Mouse (Mus musculus) MEL (cell line): ENCODE data around the gene Slc22a20. TPM values are rescaled to one million over a fixed set of nuclear protein-coding genes. Genes with fewer than 3 reads are reported as not detected.

Experiments
- DNase-seq: peaks from one replicate; pipeline ENCODE4 v3.0.0; 2011; ENCODE audit warnings: low read depth, low spot score
- H3K27ac ChIP-seq: 2 replicates; pipeline ENCODE4 v1.5.1; 2012; ENCODE audit warnings: low read depth, mild to moderate bottlenecking, control low read depth, low read length, moderate library complexity; ENCODE audit not compliant: control insufficient read depth
- H3K27me3 ChIP-seq, 2 experiments: fragments of 150-350 bp in 1 of 2; sonication (generic) in 1 of 2; 2 replicates each; pipeline ENCODE4 v1.6.1; 2012; ENCODE audit warnings: low read length in 2 of 2, mild to moderate bottlenecking in 2 of 2, improper control_type of control experiment in 1 of 2, moderate library complexity in 1 of 2; ENCODE audit not compliant: insufficient read depth in 2 of 2, control insufficient read depth in 1 of 2
- H3K36me3 ChIP-seq, 2 experiments: 2 replicates each; pipeline ENCODE4 v1.6.1; 2012 to 2014; ENCODE audit warnings: low read length in 2 of 2, improper control_type of control experiment in 1 of 2, inconsistent platforms in 1 of 2, mild to moderate bottlenecking in 1 of 2; ENCODE audit not compliant: insufficient read depth in 2 of 2, control insufficient read depth in 1 of 2
- H3K4me1 ChIP-seq, 2 experiments: fragments of 150-350 bp in 1 of 2; sonication (generic) in 1 of 2; 2 replicates each; pipeline ENCODE4 v1.6.1; 2012; ENCODE audit warnings: low read length in 2 of 2, improper control_type of control experiment in 1 of 2, mild to moderate bottlenecking in 1 of 2; ENCODE audit not compliant: insufficient read depth in 2 of 2, control insufficient read depth in 1 of 2
- H3K4me3 ChIP-seq, 2 experiments: fragments of 150-350 bp in 1 of 2; sonication (generic) in 1 of 2; 2 replicates each; pipeline ENCODE4 v1.5.1; 2012; ENCODE audit warnings: low read depth in 2 of 2, low read length in 2 of 2, mild to moderate bottlenecking in 2 of 2, moderate library complexity in 2 of 2, control low read depth in 1 of 2, improper control_type of control experiment in 1 of 2; ENCODE audit not compliant: control insufficient read depth in 1 of 2, insufficient read depth in 1 of 2
- H3K79me2 ChIP-seq: 2 replicates; pipeline ENCODE4 v1.6.1; 2012; ENCODE audit warnings: mild to moderate bottlenecking, low read length, moderate library complexity; ENCODE audit not compliant: control insufficient read depth, poor library complexity, insufficient read depth
- H3K9ac ChIP-seq: 2 replicates; pipeline ENCODE4 v1.6.1; 2012; ENCODE audit warnings: low read depth, mild to moderate bottlenecking, control low read depth, low read length, moderate library complexity; ENCODE audit not compliant: control insufficient read depth, poor library complexity, severe bottlenecking
- H3K9me3 ChIP-seq: fragments of 150-350 bp; sonication (generic); replicated peaks from 2 replicates; pipeline ENCODE4 v1.6.1; 2012; ENCODE audit warnings: mild to moderate bottlenecking, low read length, improper control_type of control experiment, moderate library complexity; ENCODE audit not compliant: insufficient read depth
- BHLHE40 ChIP-seq: IDR thresholded peaks from 2 replicates; pipeline ENCODE4 v1.6.1; 2012; ENCODE audit warnings: low read depth, mild to moderate bottlenecking, inconsistent platforms, low read length, improper control_type of control experiment, borderline replicate concordance
- CHD1 ChIP-seq: IDR thresholded peaks from 2 replicates; pipeline ENCODE4 v1.6.1; 2012; ENCODE audit warnings: low read depth, mild to moderate bottlenecking, inconsistent platforms, low read length, improper control_type of control experiment
- CHD2 ChIP-seq: IDR thresholded peaks from 2 replicates; pipeline ENCODE4 v1.6.1; 2011; ENCODE audit warnings: low read length, improper control_type of control experiment
- CTCF ChIP-seq, 3 experiments: IDR thresholded peaks in 2 of 3; conservative IDR thresholded peaks in 1 of 3; 2 replicates each; pipeline ENCODE4 v1.5.1; 2011 to 2012; ENCODE audit warnings: low read length in 3 of 3, low read depth in 2 of 3, mild to moderate bottlenecking in 2 of 3, improper control_type of control experiment in 1 of 3, inconsistent platforms in 1 of 3, mixed read lengths in 1 of 3, moderate library complexity in 1 of 3; ENCODE audit not compliant: control insufficient read depth in 1 of 3, insufficient read depth in 1 of 3, poor library complexity in 1 of 3, severe bottlenecking in 1 of 3
- E2F4 ChIP-seq: IDR thresholded peaks from 2 replicates; pipeline ENCODE4 v1.6.1; 2011; ENCODE audit warnings: low read depth, low read length, improper control_type of control experiment, borderline replicate concordance
- EP300 ChIP-seq, 2 experiments: IDR thresholded peaks; 2 replicates each; pipeline ENCODE4 v1.6.1; 2011; ENCODE audit warnings: improper control_type of control experiment in 2 of 2, low read length in 2 of 2, low read depth in 1 of 2, mild to moderate bottlenecking in 1 of 2
- ETS1 ChIP-seq: IDR thresholded peaks from 2 replicates; pipeline ENCODE4 v1.6.1; 2012; ENCODE audit warnings: low read depth, mild to moderate bottlenecking, inconsistent platforms, low read length, improper control_type of control experiment, moderate library complexity
- GABPA ChIP-seq: IDR thresholded peaks from 2 replicates; pipeline ENCODE4 v1.6.1; 2012; ENCODE audit warnings: low read depth, mild to moderate bottlenecking, inconsistent platforms, low read length, improper control_type of control experiment, moderate library complexity
- GATA1 ChIP-seq: IDR thresholded peaks from 2 replicates; pipeline ENCODE4 v1.6.1; 2011; ENCODE audit warnings: low read depth, low read length, improper control_type of control experiment
- HCFC1 ChIP-seq: IDR thresholded peaks from 2 replicates; pipeline ENCODE4 v1.6.1; 2012; ENCODE audit warnings: low read depth, mild to moderate bottlenecking, inconsistent platforms, low read length, improper control_type of control experiment, moderate library complexity
- KAT2A ChIP-seq: conservative IDR thresholded peaks from 2 replicates; pipeline ENCODE4 v1.6.1; 2012; ENCODE audit warnings: low read depth, low read length, improper control_type of control experiment, inconsistent platforms
- MAFK ChIP-seq: IDR thresholded peaks from 2 replicates; pipeline ENCODE4 v1.6.1; 2011; ENCODE audit warnings: low read depth, mild to moderate bottlenecking, low read length, improper control_type of control experiment, borderline replicate concordance
- MAX ChIP-seq: IDR thresholded peaks from 2 replicates; pipeline ENCODE4 v1.6.1; 2011; ENCODE audit warnings: low read length, improper control_type of control experiment
- MAZ ChIP-seq: IDR thresholded peaks from 2 replicates; pipeline ENCODE4 v1.6.1; 2012; ENCODE audit warnings: low read depth, mild to moderate bottlenecking, inconsistent platforms, low read length, improper control_type of control experiment
- MXI1 ChIP-seq: IDR thresholded peaks from 2 replicates; pipeline ENCODE4 v1.6.1; 2011; ENCODE audit warnings: mild to moderate bottlenecking, low read depth, low read length, improper control_type of control experiment
- MYB ChIP-seq: IDR thresholded peaks from 2 replicates; pipeline ENCODE4 v1.6.1; 2011; ENCODE audit warnings: mild to moderate bottlenecking, low read depth, low read length, improper control_type of control experiment
- MYC ChIP-seq: IDR thresholded peaks from 2 replicates; pipeline ENCODE4 v1.6.1; 2011; ENCODE audit warnings: low read depth, mild to moderate bottlenecking, low read length, improper control_type of control experiment, moderate library complexity
- NELFE ChIP-seq: IDR thresholded peaks from 2 replicates; pipeline ENCODE4 v1.6.1; 2011; ENCODE audit warnings: low read depth, low read length, improper control_type of control experiment
- NRF1 ChIP-seq: IDR thresholded peaks from 2 replicates; pipeline ENCODE4 v1.6.1; 2014; ENCODE audit warnings: low read depth, mild to moderate bottlenecking, inconsistent platforms, low read length, improper control_type of control experiment, moderate library complexity; ENCODE audit not compliant: poor library complexity, insufficient read depth, severe bottlenecking
- POLR2A ChIP-seq, 2 experiments: IDR thresholded peaks; 2 replicates each; pipeline ENCODE4 v1.6.1; 2011 to 2012; ENCODE audit warnings: low read length in 2 of 2, mild to moderate bottlenecking in 2 of 2, control low read depth in 1 of 2, improper control_type of control experiment in 1 of 2, low read depth in 1 of 2, moderate library complexity in 1 of 2; ENCODE audit not compliant: control insufficient read depth in 1 of 2, insufficient read depth in 1 of 2, poor library complexity in 1 of 2
- POLR2AphosphoS2 ChIP-seq: IDR thresholded peaks from 2 replicates; pipeline ENCODE4 v1.6.1; 2011; ENCODE audit warnings: low read length, improper control_type of control experiment
- POLR2AphosphoS5 ChIP-seq: IDR thresholded peaks from 2 replicates; pipeline ENCODE4 v1.6.1; 2012; ENCODE audit warnings: low read depth, borderline replicate concordance, mild to moderate bottlenecking, inconsistent platforms, low read length, moderate library complexity, mixed read lengths
- RAD21 ChIP-seq: IDR thresholded peaks from 2 replicates; pipeline ENCODE4 v1.6.1; 2011; ENCODE audit warnings: mild to moderate bottlenecking, low read depth, low read length, improper control_type of control experiment
- RCOR1 ChIP-seq: IDR thresholded peaks from 2 replicates; pipeline ENCODE4 v1.6.1; 2012; ENCODE audit warnings: low read depth, mild to moderate bottlenecking, inconsistent platforms, low read length, improper control_type of control experiment
- SIN3A ChIP-seq: IDR thresholded peaks from 2 replicates; pipeline ENCODE4 v1.6.1; 2012; ENCODE audit warnings: low read length, improper control_type of control experiment, inconsistent platforms
- SMC3 ChIP-seq: IDR thresholded peaks from 2 replicates; pipeline ENCODE4 v1.6.1; 2011; ENCODE audit warnings: low read depth, low read length, improper control_type of control experiment
- TAL1 ChIP-seq: IDR thresholded peaks from 2 replicates; pipeline ENCODE4 v1.6.1; 2012; ENCODE audit warnings: mild to moderate bottlenecking, inconsistent platforms, low read length, moderate library complexity, mixed read lengths
- TBP ChIP-seq: IDR thresholded peaks from 2 replicates; pipeline ENCODE4 v1.8.0; 2011; ENCODE audit warnings: low read depth, low read length, improper control_type of control experiment
- TCF12 ChIP-seq: IDR thresholded peaks from 2 replicates; pipeline ENCODE4 v1.6.1; 2014; ENCODE audit warnings: low read depth, mild to moderate bottlenecking, inconsistent platforms, low read length, improper control_type of control experiment, moderate library complexity
- UBTF ChIP-seq: IDR thresholded peaks from 2 replicates; pipeline ENCODE4 v1.6.1; 2012; ENCODE audit warnings: low read depth, mild to moderate bottlenecking, inconsistent platforms, low read length, improper control_type of control experiment, moderate library complexity, borderline replicate concordance; ENCODE audit not compliant: insufficient read depth
- USF1 ChIP-seq: IDR thresholded peaks from 2 replicates; pipeline ENCODE4 v1.6.1; 2014; ENCODE audit warnings: low read depth, mild to moderate bottlenecking, inconsistent platforms, low read length, improper control_type of control experiment, moderate library complexity
- USF2 ChIP-seq, 2 experiments: IDR thresholded peaks; 2 replicates each; pipeline ENCODE4 v1.6.1; 2011 to 2012; ENCODE audit warnings: improper control_type of control experiment in 2 of 2, low read length in 2 of 2, borderline replicate concordance in 1 of 2, inconsistent platforms in 1 of 2, low read depth in 1 of 2, mild to moderate bottlenecking in 1 of 2; ENCODE audit not compliant: insufficient read depth in 1 of 2
- ZC3H11A ChIP-seq: IDR thresholded peaks from 2 replicates; pipeline ENCODE4 v1.6.1; 2012; ENCODE audit warnings: low read depth, mild to moderate bottlenecking, inconsistent platforms, low read length, improper control_type of control experiment
- ZKSCAN1 ChIP-seq: IDR thresholded peaks from 2 replicates; pipeline ENCODE4 v1.6.1; 2012; ENCODE audit warnings: low read depth, mild to moderate bottlenecking, inconsistent platforms, low read length, improper control_type of control experiment, moderate library complexity
- ZMIZ1 ChIP-seq: IDR thresholded peaks from 2 replicates; pipeline ENCODE4 v1.6.1; 2012; ENCODE audit warnings: low read depth, mild to moderate bottlenecking, inconsistent platforms, low read length, improper control_type of control experiment, moderate library complexity
- ZNF384 ChIP-seq: IDR thresholded peaks from 2 replicates; pipeline ENCODE4 v1.6.1; 2012; ENCODE audit warnings: low read depth, mild to moderate bottlenecking, inconsistent platforms, low read length, improper control_type of control experiment
- polyA plus RNA-seq, 2 experiments: library from polyadenylated mRNA; stranded (reverse) in 1 of 2; unstranded in 1 of 2; fragments of >175 nt in 1 of 2; fragments of >200 nt in 1 of 2; gene quantifications; 2 replicates each; pipeline versions ENCODE4 v1.2.1 to v1.2.4; 2012; ENCODE audit warnings: low replicate concordance in 2 of 2, low read depth in 1 of 2; ENCODE audit not compliant: insufficient read length in 2 of 2, insufficient read depth in 1 of 2, missing spikeins in 1 of 2
- total RNA-seq: library from RNA; depleted of rRNA; stranded (reverse); fragments of 300-350 nt; gene quantifications from 2 replicates; pipeline ENCODE4 v1.2.3, GENCODE M21; 2012

Slc22a20 gene
- total and polyA plus RNA-seq, 3 experiments = not detected

DNA sequence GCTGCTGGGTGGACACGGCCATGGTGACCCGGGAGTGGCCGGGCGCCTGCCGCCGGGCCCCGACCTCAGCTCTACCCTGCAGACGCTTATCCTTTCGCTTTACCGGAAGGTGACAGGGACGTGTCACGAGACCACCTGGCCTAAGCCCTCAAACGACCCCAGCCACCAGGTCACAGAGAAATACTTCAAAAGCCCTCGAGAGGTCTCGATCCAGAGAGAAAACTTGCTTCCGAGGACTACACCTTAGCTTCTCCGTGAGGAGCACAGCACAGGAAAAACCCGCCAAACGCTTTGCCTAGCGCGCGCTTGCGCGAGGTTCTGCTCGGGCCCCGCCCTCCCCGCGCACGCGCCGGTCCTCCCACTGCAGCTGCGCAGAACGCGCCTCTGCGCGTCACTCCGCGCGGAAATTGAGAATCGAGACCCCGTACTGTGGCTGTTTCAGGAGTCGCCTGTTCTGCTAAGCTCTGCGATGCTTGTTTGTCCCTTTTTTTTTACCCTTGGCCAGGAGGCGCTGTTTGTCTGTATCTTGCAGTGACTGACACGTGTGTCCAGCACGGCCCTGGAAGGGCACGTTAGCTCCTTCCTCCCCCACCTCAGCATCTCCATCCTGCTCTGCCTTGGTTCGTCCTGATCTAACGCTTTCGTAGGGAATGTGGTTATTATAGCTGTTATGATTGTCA, 21.9 kb downstream of the Slc22a20 start, which contains the start of gene Pola2:
Gene Pola2 (minus strand): TSS at position 320 of the 680 bp plus-strand sequence.
- peak within 1 kb of the TSS; percentile 92 for H3K9ac ChIP-seq
- peaks cover 0 to 22% of the 10 kb centered on the region in 2 experiments; a peak in 3 of 4 replicates for H3K36me3 ChIP-seq
- no peaks in the 10 kb centered on the region for H3K27me3 ChIP-seq
- peaks cover 0 to 29% of the 10 kb centered on the region in 2 experiments; a peak in 3 of 4 replicates for H3K4me1 ChIP-seq
- H3K79me2 ChIP-seq = peaks cover 27% of the 10 kb centered on the region
- DNase-seq = peak; percentile 95
- peak within 1 kb of the TSS; percentile 67 to 88 for H3K4me3 ChIP-seq
- H3K27ac ChIP-seq = peak within 1 kb of the TSS; percentile 91
- H3K9me3 ChIP-seq = no peaks in the 10 kb centered on the region
- TF ChIP-seq USF1 (peak; percentile 43; the same call in 1 of the 2 replicates), GABPA (no peak), POLR2AphosphoS5 (no peak), BHLHE40 (peak; percentile 79; the same call in 1 of the 2 replicates), RAD21 (no peak), TBP (peak; percentile 78), NRF1 (peak; percentile 99), E2F4 (peak; percentile 95), HCFC1 (peak; percentile 77), ETS1 (peak; percentile 2; the same call in 1 of the 2 replicates), ZKSCAN1 (no peak), GATA1 (no peak), RCOR1 (no peak), CHD2 (no peak), TCF12 (peak; percentile 35; the same call in 1 of the 2 replicates), CTCF (IDR thresholded peaks at IDR 0.05 in 2 of 3, conservative IDR thresholded peaks at IDR 0.05 in 1 of 3; ENCODE audit: control insufficient read depth in 1 of 3, insufficient read depth in 1 of 3, low read depth in 2 of 3, low read length in 3 of 3, poor library complexity in 1 of 3, severe bottlenecking in 1 of 3) (peak in 1 of 3 experiments; percentile 18; a peak in 1 of 6 replicates), NELFE (peak; percentile 95), ZNF384 (no peak), KAT2A (no peak; the same call in 1 of the 2 replicates), SMC3 (no peak; the same call in 1 of the 2 replicates), MXI1 (peak; percentile 94), TAL1 (no peak), POLR2AphosphoS2 (peak; percentile 73; the same call in 1 of the 2 replicates), EP300 (IDR thresholded peaks at IDR 0.05; ENCODE audit: low read depth in 1 of 2, low read length in 2 of 2) (0 out of 4 replicates have a peak, but pooled peaks of 1 of the 2 experiments have one; percentile 11), MAZ (no peak), MYC (peak; percentile 85), SIN3A (peak; percentile 91), ZMIZ1 (peak; percentile 64), MYB (no peak), MAFK (no peak), CHD1 (no peak), UBTF (0 out of 2 replicates have a peak, but pooled peaks have one; percentile 28), ZC3H11A (no peak), POLR2A (IDR thresholded peaks at IDR 0.05; ENCODE audit: control insufficient read depth in 1 of 2, insufficient read depth in 1 of 2, low read depth in 1 of 2, low read length in 2 of 2, poor library complexity in 1 of 2) (peak; percentile 87 to 99), USF2 (IDR thresholded peaks at IDR 0.05; ENCODE audit: borderline replicate concordance in 1 of 2, insufficient read depth in 1 of 2, low read depth in 1 of 2, low read length in 2 of 2) (no peak), MAX (peak; percentile 82)
